Mouse (Mus musculus): ENCODE data around the gene Sh3bgrl. TPM values are rescaled to one million over a fixed set of nuclear protein-coding genes. Genes with fewer than 3 reads are reported as not detected.
"Not testable (repeated sequence)": the region's sequence is repeated elsewhere in the genome, so short reads cannot be mapped to it uniquely, and the experiment has no call there.

Gene Sh3bgrl
- polyA plus RNA-seq (2015; fragmentation: Nextera tagmentation; extraction: Ambion mirVana) = 121 TPM in 2 replicates

GRCm38 (mm10) chrX:109095245-109096242 lies at the start of gene Sh3bgrl:
Gene Sh3bgrl (plus strand): TSS chrX:109095365.
- 19% methylated on average over 26 of the region's 26 CpGs for WGBS
- ATAC-seq (ENCODE audit: low FRiP score, low TSS enrichment) = peak; percentile 99
- Histone ChIP-seq H3K4me3 (ENCODE audit: low read length) (peak within 1 kb of the TSS; percentile 66), H3K27me3 (ENCODE audit: insufficient read depth, low read length) (no peaks in the 10 kb centered on the region), H3K9me3 (ENCODE audit: low read length) (no peaks in the 10 kb centered on the region), H3K9ac (replicated peaks; ENCODE audit: low read length) (peak within 1 kb of the TSS; percentile 74), H3K4me1 (ENCODE audit: insufficient read depth, low read length) (0 out of 2 replicates have a peak, but pooled peaks cover 2% of the 10 kb centered on the region), H3K4me2 (replicated peaks; ENCODE audit: low read depth, low read length) (peak within 1 kb of the TSS; percentile 53), H3K36me3 (ENCODE audit: insufficient read depth, low read length) (no peaks in the 10 kb centered on the region), H3K27ac (ENCODE audit: low read length) (peak within 1 kb of the TSS; percentile 93)

GRCm38 (mm10) chrX:109047773-109048172 lies 47.4 kb upstream of the Sh3bgrl start:
- no peaks in the 10 kb centered on the region for H3K36me3 ChIP-seq (ENCODE audit: insufficient read depth, low read length)
- H3K27me3 ChIP-seq (ENCODE audit: insufficient read depth, low read length) = no peaks in the 10 kb centered on the region
- H3K4me2 ChIP-seq (replicated peaks; ENCODE audit: low read depth, low read length) = no peak overlapping the region
- H3K4me1 ChIP-seq (ENCODE audit: insufficient read depth, low read length) = no peaks in the 10 kb centered on the region
- H3K27ac ChIP-seq (ENCODE audit: low read length) = no peak overlapping the region
- H3K4me3 ChIP-seq (ENCODE audit: low read length) = no peak overlapping the region
- no peaks in the 10 kb centered on the region for H3K9me3 ChIP-seq (ENCODE audit: low read length)
- no peak for ATAC-seq (ENCODE audit: low FRiP score, low TSS enrichment)
- H3K9ac ChIP-seq (replicated peaks; ENCODE audit: low read length) = no peak overlapping the region
- 60% methylated on average over 1 of the region's 1 CpGs for WGBS

- 81% methylated on average over 3 of the region's 3 CpGs for WGBS
- ATAC-seq (ENCODE audit: low FRiP score, low TSS enrichment) = no peak
Observed at GRCm38 (mm10) chrX:109071719-109072118, 23.4 kb upstream of the Sh3bgrl start.

GRCm38 (mm10) chrX:109075716-109076115 lies 19.4 kb upstream of the Sh3bgrl start:
- no peak overlapping the region for H3K4me2 ChIP-seq (replicated peaks; ENCODE audit: low read depth, low read length)
- WGBS = 71% methylated on average over 1 of the region's 1 CpGs
- no peak for ATAC-seq (ENCODE audit: low FRiP score, low TSS enrichment)
- H3K36me3 ChIP-seq (ENCODE audit: insufficient read depth, low read length) = no peaks in the 10 kb centered on the region
- no peak overlapping the region for H3K27ac ChIP-seq (ENCODE audit: low read length)
- no peak overlapping the region for H3K4me3 ChIP-seq (ENCODE audit: low read length)
- H3K4me1 ChIP-seq (ENCODE audit: insufficient read depth, low read length) = no peaks in the 10 kb centered on the region
- H3K27me3 ChIP-seq (ENCODE audit: insufficient read depth, low read length) = no peaks in the 10 kb centered on the region
- no peak overlapping the region for H3K9ac ChIP-seq (replicated peaks; ENCODE audit: low read length)
- H3K9me3 ChIP-seq (ENCODE audit: low read length) = no peaks in the 10 kb centered on the region

More at GRCm38 (mm10) chrX:109071719-109072118, 23.4 kb upstream of the Sh3bgrl start:
- Histone ChIP-seq H3K4me1 (ENCODE audit: insufficient read depth, low read length) (no peaks in the 10 kb centered on the region), H3K27ac (ENCODE audit: low read length) (no peak overlapping the region), H3K4me3 (ENCODE audit: low read length) (no peak overlapping the region), H3K9ac (replicated peaks; ENCODE audit: low read length) (no peak overlapping the region), H3K4me2 (replicated peaks; ENCODE audit: low read depth, low read length) (no peak overlapping the region), H3K27me3 (ENCODE audit: insufficient read depth, low read length) (no peaks in the 10 kb centered on the region), H3K36me3 (ENCODE audit: insufficient read depth, low read length) (no peaks in the 10 kb centered on the region), H3K9me3 (ENCODE audit: low read length) (no peaks in the 10 kb centered on the region)

GRCm38 (mm10) chrX:109076355-109076754 lies 18.8 kb upstream of the Sh3bgrl start:
- H3K4me2 ChIP-seq (replicated peaks; ENCODE audit: low read depth, low read length) = no peak overlapping the region
- H3K9ac ChIP-seq (replicated peaks; ENCODE audit: low read length) = no peak overlapping the region
- H3K36me3 ChIP-seq (ENCODE audit: insufficient read depth, low read length) = no peaks in the 10 kb centered on the region
- H3K4me3 ChIP-seq (ENCODE audit: low read length) = no peak overlapping the region
- H3K27ac ChIP-seq (ENCODE audit: low read length) = no peak overlapping the region
- H3K9me3 ChIP-seq (ENCODE audit: low read length) = no peaks in the 10 kb centered on the region
- ATAC-seq (ENCODE audit: low FRiP score, low TSS enrichment) = no peak
- no peaks in the 10 kb centered on the region for H3K4me1 ChIP-seq (ENCODE audit: insufficient read depth, low read length)
- no peaks in the 10 kb centered on the region for H3K27me3 ChIP-seq (ENCODE audit: insufficient read depth, low read length)
- 14% methylated on average over 3 of the region's 3 CpGs for WGBS

GRCm38 (mm10) chrX:109079354-109079753 lies 15.8 kb upstream of the Sh3bgrl start:
- ATAC-seq (ENCODE audit: low FRiP score, low TSS enrichment); H3K27me3 ChIP-seq (ENCODE audit: insufficient read depth, low read length): not testable (repeated sequence)

GRCm38 (mm10) chrX:109087073-109087472 lies 8.1 kb upstream of the Sh3bgrl start:
- Histone ChIP-seq H3K4me1 (ENCODE audit: insufficient read depth, low read length) (no peaks in the 10 kb centered on the region), H3K9ac (replicated peaks; ENCODE audit: low read length) (no peak overlapping the region), H3K9me3 (ENCODE audit: low read length) (no peaks in the 10 kb centered on the region; the same call in 1 of the 2 replicates), H3K4me3 (ENCODE audit: low read length) (no peak overlapping the region), H3K27me3 (ENCODE audit: insufficient read depth, low read length) (no peaks in the 10 kb centered on the region), H3K4me2 (replicated peaks; ENCODE audit: low read depth, low read length) (no peak overlapping the region), H3K27ac (ENCODE audit: low read length) (no peak overlapping the region), H3K36me3 (ENCODE audit: insufficient read depth, low read length) (no peaks in the 10 kb centered on the region)
- ATAC-seq (ENCODE audit: low FRiP score, low TSS enrichment) = no peak

More at GRCm38 (mm10) chrX:109079354-109079753, 15.8 kb upstream of the Sh3bgrl start:
- H3K9me3 ChIP-seq (ENCODE audit: low read length); H3K4me1 ChIP-seq (ENCODE audit: insufficient read depth, low read length); H3K27ac ChIP-seq (ENCODE audit: low read length); H3K36me3 ChIP-seq (ENCODE audit: insufficient read depth, low read length); H3K9ac ChIP-seq (replicated peaks; ENCODE audit: low read length); H3K4me2 ChIP-seq (replicated peaks; ENCODE audit: low read depth, low read length); H3K4me3 ChIP-seq (ENCODE audit: low read length): not testable (repeated sequence)
- WGBS = 52% methylated on average over 3 of the region's 4 CpGs

GRCm38 (mm10) chrX:109094800-109095199 lies 365 bp upstream of the Sh3bgrl start:
- Histone ChIP-seq H3K4me2 (replicated peaks; ENCODE audit: low read depth, low read length) (peak overlapping the region; percentile 53), H3K4me1 (ENCODE audit: insufficient read depth, low read length) (no peaks in the 10 kb centered on the region), H3K9ac (replicated peaks; ENCODE audit: low read length) (no peak overlapping the region), H3K36me3 (ENCODE audit: insufficient read depth, low read length) (no peaks in the 10 kb centered on the region), H3K27me3 (ENCODE audit: insufficient read depth, low read length) (no peaks in the 10 kb centered on the region), H3K9me3 (ENCODE audit: low read length) (no peaks in the 10 kb centered on the region), H3K27ac (ENCODE audit: low read length) (peak overlapping the region; percentile 93), H3K4me3 (ENCODE audit: low read length) (peak overlapping the region; percentile 66)
- 20% methylated on average over 4 of the region's 4 CpGs for WGBS
- no peak for ATAC-seq (ENCODE audit: low FRiP score, low TSS enrichment)

GRCm38 (mm10) chrX:109098511-109098910 lies 3.3 kb downstream of the Sh3bgrl start:
- ATAC-seq (ENCODE audit: low FRiP score, low TSS enrichment) = no peak

GRCm38 (mm10) chrX:109100441-109100840 lies 5.3 kb downstream of the Sh3bgrl start:
- Histone ChIP-seq H3K4me1 (ENCODE audit: insufficient read depth, low read length) (0 out of 2 replicates have a peak, but pooled peaks cover 3% of the 10 kb centered on the region), H3K27me3 (ENCODE audit: insufficient read depth, low read length) (no peaks in the 10 kb centered on the region), H3K36me3 (ENCODE audit: insufficient read depth, low read length) (no peaks in the 10 kb centered on the region), H3K9me3 (ENCODE audit: low read length) (no peaks in the 10 kb centered on the region), H3K27ac (ENCODE audit: low read length) (no peak overlapping the region), H3K9ac (replicated peaks; ENCODE audit: low read length) (no peak overlapping the region), H3K4me3 (ENCODE audit: low read length) (no peak overlapping the region), H3K4me2 (replicated peaks; ENCODE audit: low read depth, low read length) (no peak overlapping the region)
- 89% methylated on average over 2 of the region's 2 CpGs for WGBS
- ATAC-seq (ENCODE audit: low FRiP score, low TSS enrichment) = no peak

More at GRCm38 (mm10) chrX:109098511-109098910, 3.3 kb downstream of the Sh3bgrl start:
- Histone ChIP-seq H3K4me1 (ENCODE audit: insufficient read depth, low read length) (0 out of 2 replicates have a peak, but pooled peaks cover 3% of the 10 kb centered on the region), H3K9ac (replicated peaks; ENCODE audit: low read length) (no peak overlapping the region), H3K4me2 (replicated peaks; ENCODE audit: low read depth, low read length) (no peak overlapping the region), H3K27ac (ENCODE audit: low read length) (no peak overlapping the region), H3K27me3 (ENCODE audit: insufficient read depth, low read length) (no peaks in the 10 kb centered on the region), H3K4me3 (ENCODE audit: low read length) (no peak overlapping the region), H3K9me3 (ENCODE audit: low read length) (no peaks in the 10 kb centered on the region), H3K36me3 (ENCODE audit: insufficient read depth, low read length) (no peaks in the 10 kb centered on the region)
- 90% methylated on average over 1 of the region's 1 CpGs for WGBS

All from kidney, embryonic 16.5 days (tissue).